Comparison of ENCODE assay signal across 8 mouse cellular contexts in the genomic region with DNA sequence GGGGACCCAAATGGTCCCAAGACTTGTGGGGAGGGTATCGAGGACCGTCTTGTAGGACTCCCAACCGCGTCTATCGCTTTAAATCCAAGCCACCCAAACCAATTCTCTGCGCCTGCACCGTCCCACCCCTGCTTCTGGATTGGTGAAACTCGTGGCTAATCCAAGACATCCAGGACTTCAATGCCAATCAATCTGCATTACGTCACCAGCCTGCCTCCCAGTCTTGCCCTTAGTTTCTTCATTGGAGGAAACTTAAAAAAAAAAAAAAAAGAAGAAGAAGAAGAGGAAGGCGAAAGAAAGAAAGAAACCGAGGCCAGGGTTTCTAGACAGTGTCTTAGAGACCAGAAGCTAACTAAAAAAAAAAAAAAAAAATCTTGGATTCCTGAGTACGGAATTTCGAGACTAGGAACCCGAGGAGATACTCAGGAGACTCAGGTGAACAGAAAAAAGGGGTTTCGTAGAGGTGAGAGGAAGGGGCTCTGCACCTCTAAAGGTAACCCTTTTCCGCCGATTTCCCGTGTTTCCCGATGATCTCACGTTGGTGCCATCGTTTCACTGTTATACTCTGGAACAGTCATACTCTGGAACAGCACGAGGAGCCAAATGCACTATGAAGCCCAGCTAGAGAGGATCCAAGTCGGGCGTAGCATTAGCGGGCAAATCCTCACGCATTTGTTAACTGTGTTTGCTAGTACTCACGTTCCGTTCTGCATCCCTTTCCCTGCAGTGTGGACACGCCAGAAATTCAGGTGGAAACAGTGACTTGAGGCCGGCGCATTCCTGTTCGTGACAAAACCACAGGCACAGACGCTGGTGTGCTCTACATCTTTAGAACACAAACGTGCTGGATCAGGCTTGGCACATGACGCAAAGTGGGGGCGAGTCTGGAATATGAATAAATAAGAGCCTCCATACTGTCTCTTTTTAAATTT. TPM values are rescaled to one million over a fixed set of nuclear protein-coding genes. Genes with fewer than 3 reads are reported as not detected.
DNase-seq lines count a peak whose midpoint lies in the region; ATAC-seq and TF ChIP-seq lines count a peak whose summit lies in the region.

A gene (minus strand): TSS at position 75 of the 932 bp plus-strand sequence.

- TF ChIP-seq POLR2A in myocyte (IDR thresholded peaks at IDR 0.05; ENCODE audit: insufficient read length, low read depth), result peak; percentile 29

- peaks cover 23% of the 10 kb centered on the region for H3K79me2 ChIP-seq in myocyte (ENCODE audit: control insufficient read depth, insufficient read depth)

- peak; percentile 92 for DNase-seq in c-Kit-positive CD71-negative TER-119-negative erythroid progenitor cells, embryonic 14.5 days (ENCODE audit: low read depth)
- DNase-seq in fibroblast of lung, adult 2 months (ENCODE audit: low read depth), result peak; percentile 92
- peak; percentile 94 for DNase-seq in kidney, postnatal 10 days
- DNase-seq in liver, embryonic 11.5 days (ENCODE audit: low spot score), result peak; percentile 81
- peak; percentile 82 for DNase-seq in splenic B cell, adult 2 months (ENCODE audit: low read depth, low spot score)

- peak; percentile 85 for ATAC-seq in heart, embryonic 14.5 days (ENCODE audit: insufficient number of reproducible peaks, insufficient read depth, low FRiP score, low read depth)
- peak; percentile 88 for ATAC-seq in liver, embryonic 11.5 days (replicated peaks; ENCODE audit: low FRiP score)

- peak within 1 kb of the TSS; percentile 90 for H3K4me2 ChIP-seq in heart, embryonic 14.5 days (ENCODE audit: low read length)
- peak within 1 kb of the TSS; percentile 96 for H3K4me2 ChIP-seq in liver, embryonic 11.5 days
- H3K4me2 ChIP-seq in myocyte (ENCODE audit: low read depth), result peak within 1 kb of the TSS; percentile 97

- H3K4me3 ChIP-seq in E14TG2a.4 (replicated peaks; ENCODE audit: low read length) (peak within 1 kb of the TSS; percentile 88), myocyte (peak within 1 kb of the TSS; percentile 98)
- H3K4me3 ChIP-seq in heart, embryonic 14.5 days (ENCODE audit: control insufficient read depth in 1 of 2, insufficient read depth in 1 of 2, low read depth in 1 of 2, low read length in 2 of 2), result peak within 1 kb of the TSS; percentile 61 to 96
- H3K4me3 ChIP-seq in liver, embryonic 11.5 days (ENCODE audit: low read depth, low read length), result peak within 1 kb of the TSS; percentile 80

- H3K27me3 ChIP-seq in E14TG2a.4 (ENCODE audit: insufficient read depth, low read length) (peaks cover 8% of the 10 kb centered on the region), myocyte (ENCODE audit: control insufficient read depth, insufficient read depth, insufficient read length) (no peaks in the 10 kb centered on the region)
- peaks cover 4% of the 10 kb centered on the region for H3K27me3 ChIP-seq in heart, embryonic 14.5 days (ENCODE audit: control insufficient read depth, insufficient read depth, low read length)
- H3K27me3 ChIP-seq in liver, embryonic 11.5 days (replicated peaks; ENCODE audit: control insufficient read depth, insufficient read depth, low read length), result no peaks in the 10 kb centered on the region
- no peaks in the 10 kb centered on the region for H3K27me3 ChIP-seq in splenic B cell, adult 2 months (ENCODE audit: control insufficient read depth, insufficient read depth, low read length, poor library complexity, severe bottlenecking)

- peaks cover 38% of the 10 kb centered on the region for H3K36me3 ChIP-seq in E14TG2a.4 (ENCODE audit: insufficient read depth, low read length)
- peaks cover 34% of the 10 kb centered on the region for H3K36me3 ChIP-seq in heart, embryonic 14.5 days (ENCODE audit: control insufficient read depth, insufficient read depth, low read length)
- peaks cover 25% of the 10 kb centered on the region for H3K36me3 ChIP-seq in liver, embryonic 11.5 days (ENCODE audit: control insufficient read depth, insufficient read depth, low read length)
- H3K36me3 ChIP-seq in myocyte (ENCODE audit: control insufficient read depth, insufficient read depth), result peaks cover 27% of the 10 kb centered on the region
- peaks cover 5% of the 10 kb centered on the region for H3K36me3 ChIP-seq in splenic B cell, adult 2 months (ENCODE audit: control insufficient read depth, insufficient read depth, low read length, poor library complexity, severe bottlenecking)

- no peak for TF ChIP-seq CTCF in E14TG2a.4 (conservative IDR thresholded peaks at IDR 0.05; ENCODE audit: low read length)

- H3ac ChIP-seq in myocyte (ENCODE audit: control insufficient read depth, insufficient read length), result peak within 1 kb of the TSS; percentile 41

- WGBS in heart, embryonic 14.5 days, result 2% methylated on average over 36 of the region's 36 CpGs
- 2% methylated on average over 36 of the region's 36 CpGs for WGBS in liver, embryonic 11.5 days

- no peaks in the 10 kb centered on the region for H3K9me3 ChIP-seq in E14TG2a.4 (ENCODE audit: low read length)
- H3K9me3 ChIP-seq in heart, embryonic 14.5 days (ENCODE audit: control insufficient read depth, low read length), result no peaks in the 10 kb centered on the region
- no peaks in the 10 kb centered on the region for H3K9me3 ChIP-seq in liver, embryonic 11.5 days (ENCODE audit: control insufficient read depth, low read length)

- peak within 1 kb of the TSS; percentile 80 to 94 for H3K27ac ChIP-seq in heart, embryonic 14.5 days (replicated peaks in 1 of 2; ENCODE audit: control insufficient read depth in 1 of 2, insufficient read depth in 1 of 2, low read depth in 2 of 2, low read length in 2 of 2)
- peak within 1 kb of the TSS; percentile 79 for H3K27ac ChIP-seq in liver, embryonic 11.5 days (ENCODE audit: low read depth, low read length)

- H3K4me1 ChIP-seq in E14TG2a.4 (replicated peaks; ENCODE audit: low read depth, low read length), result peaks cover 61% of the 10 kb centered on the region
- peaks cover 9 to 13% of the 10 kb centered on the region in 2 experiments for H3K4me1 ChIP-seq in heart, embryonic 14.5 days (ENCODE audit: control insufficient read depth in 2 of 2, insufficient read depth in 2 of 2, low read length in 2 of 2)
- H3K4me1 ChIP-seq in liver, embryonic 11.5 days (replicated peaks; ENCODE audit: control insufficient read depth, insufficient read depth, low read length), result peaks cover 25% of the 10 kb centered on the region

- peak within 1 kb of the TSS; percentile 79 for H3K9ac ChIP-seq in heart, embryonic 14.5 days (ENCODE audit: low read length)
- peak within 1 kb of the TSS; percentile 77 for H3K9ac ChIP-seq in liver, embryonic 11.5 days (ENCODE audit: low read depth, low read length)

TF ChIP-seq in myocyte, 11 proteins besides CTCF, POLR2A, EP300 and RAD21:
- TF ChIP-seq TCF3 (IDR thresholded peaks at IDR 0.05; ENCODE audit: insufficient read length, low read depth) (no peak), CEBPB (IDR thresholded peaks at IDR 0.05; ENCODE audit: insufficient read depth, poor library complexity, severe bottlenecking) (peak; percentile 47; the same call in 1 of the 2 replicates), TCF12 (IDR thresholded peaks at IDR 0.05; ENCODE audit: insufficient read depth, poor library complexity, severe bottlenecking) (no peak), POLR2AphosphoS2 (IDR thresholded peaks at IDR 0.05; ENCODE audit: insufficient read length, low read depth) (peak; percentile 81)

RNA-seq across cellular contexts. Expression of the gene that starts here (rescaled TPM):
- 99.1 and 101 TPM in 2 replicates for polyA plus RNA-seq in heart, embryonic 14.5 days (2014; fragmentation: Nextera tagmentation; extraction: Ambion mirVana)
- polyA plus RNA-seq in liver, embryonic 11.5 days (2014; fragmentation: Nextera tagmentation; extraction: Ambion mirVana), result 112 and 121 TPM in 2 replicates
- 139 TPM for polyA plus RNA-seq in myocyte (2012; fragmentation: generic; extraction: Trizol)

Comparison
In these comparisons a context has a peak if more than half of its experiments do, and no peak if none do; other contexts are left out.
1. Peak in every context shown above with its lines: DNase-seq, ATAC-seq, H3K4me3 ChIP-seq and H3K27ac ChIP-seq.